Mouse (Mus musculus) right cerebral cortex, adult 18-20 months (tissue): Measurements from ENCODE around the gene Gm28042.

Source experiments
- DNase-seq: peaks from one replicate; pipeline ENCODE4 v3.0.0; 2022; ENCODE audit warnings: mixed read lengths

Gene Gm28042

GRCm38 (mm10) chr2:120026984-120027949, at the start of gene Gm28042, which contains the start of gene Jmjd7:
Gene Gm28042, plus strand, starts transcription at chr2:120027493.
Gene Jmjd7, plus strand, starts transcription at chr2:120027483.
- peak; percentile 92 for DNase-seq

- DNase-seq = no peak
Measured at GRCm38 (mm10) chr2:119980343-119980986, 46.8 kb upstream of the Gm28042 start.

- no peak for DNase-seq
Measured at GRCm38 (mm10) chr2:119981631-119982030, 45.7 kb upstream of the Gm28042 start.

- no peak for DNase-seq
Measured at GRCm38 (mm10) chr2:119985871-119986270, 41.4 kb upstream of the Gm28042 start.

- DNase-seq = no peak
Measured at GRCm38 (mm10) chr2:119986369-119986768, 40.9 kb upstream of the Gm28042 start.

GRCm38 (mm10) chr2:119987441-119987840, 39.9 kb upstream of the Gm28042 start:
- DNase-seq = no peak

DNA sequence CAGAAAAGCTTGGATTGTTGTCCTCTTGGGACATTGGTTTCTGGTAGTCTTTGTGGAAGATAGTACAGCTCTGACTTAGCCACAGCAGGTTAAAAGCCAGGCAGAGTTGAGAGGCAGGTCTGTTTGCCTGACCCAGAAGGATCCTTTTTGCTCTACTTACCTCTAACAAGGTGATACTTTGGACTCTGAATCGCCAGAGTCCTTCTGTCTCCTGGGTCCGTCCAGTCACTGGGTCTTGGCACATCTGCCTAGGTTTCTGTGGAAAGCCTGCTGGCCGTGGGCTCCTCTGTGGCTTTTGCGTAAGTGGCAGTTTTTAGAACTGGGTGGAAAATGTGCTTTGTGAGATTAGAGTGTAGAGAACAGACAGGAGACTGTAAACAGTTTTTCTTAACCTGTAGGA, 38.3 kb upstream of the Gm28042 start:
- no peak for DNase-seq

DNA sequence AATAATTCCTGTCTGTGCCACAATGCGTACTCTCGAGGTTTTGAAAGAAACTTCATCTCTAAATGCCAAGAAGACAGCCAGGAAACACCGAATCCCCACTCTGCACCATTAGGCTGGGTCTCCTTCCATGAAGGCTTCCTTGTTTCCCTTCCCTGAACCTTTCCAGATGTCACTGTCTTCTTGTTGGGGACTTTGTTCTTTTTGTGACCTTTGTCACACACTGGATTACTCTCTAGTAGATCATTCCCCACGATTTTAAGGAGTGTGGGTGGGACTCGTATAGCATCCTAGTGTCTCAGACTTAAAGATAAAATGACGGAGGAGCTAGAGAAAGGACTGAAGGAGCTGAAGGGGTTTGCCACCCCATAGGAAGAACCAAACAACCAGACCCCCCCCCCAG, 36.4 kb upstream of the Gm28042 start:
- no peak for DNase-seq

DNA sequence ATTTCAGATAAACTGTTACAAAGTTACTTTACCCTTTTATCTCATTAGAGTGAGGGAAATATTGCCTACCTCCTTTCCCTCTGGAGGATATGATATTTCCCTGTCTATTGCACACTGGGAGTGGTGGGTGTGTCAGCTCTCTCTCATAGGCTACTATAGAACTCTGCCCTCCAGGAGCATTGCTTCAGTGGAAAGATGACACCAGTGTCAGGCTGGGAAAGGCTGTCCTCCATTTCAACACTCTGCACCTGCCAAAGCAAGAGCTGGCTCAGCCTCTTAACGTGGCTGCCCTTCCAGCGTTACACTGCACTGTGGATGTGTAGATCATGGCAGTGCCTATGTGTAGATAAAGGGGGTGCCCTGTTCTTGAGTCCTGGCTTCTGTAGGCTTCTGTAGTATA, 34.9 kb upstream of the Gm28042 start:
- DNase-seq = no peak

DNA sequence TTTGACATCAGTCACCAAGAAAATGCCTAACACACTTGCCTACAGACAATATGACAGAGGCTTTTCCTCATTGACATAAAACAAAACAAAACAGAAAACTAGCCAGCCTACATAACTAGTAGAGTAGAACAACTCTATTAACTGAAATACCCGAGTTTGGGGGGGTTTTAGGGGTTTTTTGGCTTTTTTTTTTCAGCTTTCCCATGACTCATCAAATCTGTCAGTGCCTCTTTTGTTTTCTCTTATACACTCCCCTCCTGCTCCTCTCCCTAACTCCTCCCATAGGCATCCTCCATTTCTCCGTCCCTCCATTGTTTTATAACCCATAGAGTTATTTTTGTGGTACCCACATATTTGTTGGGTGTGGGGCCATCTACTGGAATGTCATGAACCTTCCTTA, 33.8 kb upstream of the Gm28042 start:
- DNase-seq = no peak

GRCm38 (mm10) chr2:119994839-119995238, 32.5 kb upstream of the Gm28042 start:
- DNase-seq = no peak

DNA sequence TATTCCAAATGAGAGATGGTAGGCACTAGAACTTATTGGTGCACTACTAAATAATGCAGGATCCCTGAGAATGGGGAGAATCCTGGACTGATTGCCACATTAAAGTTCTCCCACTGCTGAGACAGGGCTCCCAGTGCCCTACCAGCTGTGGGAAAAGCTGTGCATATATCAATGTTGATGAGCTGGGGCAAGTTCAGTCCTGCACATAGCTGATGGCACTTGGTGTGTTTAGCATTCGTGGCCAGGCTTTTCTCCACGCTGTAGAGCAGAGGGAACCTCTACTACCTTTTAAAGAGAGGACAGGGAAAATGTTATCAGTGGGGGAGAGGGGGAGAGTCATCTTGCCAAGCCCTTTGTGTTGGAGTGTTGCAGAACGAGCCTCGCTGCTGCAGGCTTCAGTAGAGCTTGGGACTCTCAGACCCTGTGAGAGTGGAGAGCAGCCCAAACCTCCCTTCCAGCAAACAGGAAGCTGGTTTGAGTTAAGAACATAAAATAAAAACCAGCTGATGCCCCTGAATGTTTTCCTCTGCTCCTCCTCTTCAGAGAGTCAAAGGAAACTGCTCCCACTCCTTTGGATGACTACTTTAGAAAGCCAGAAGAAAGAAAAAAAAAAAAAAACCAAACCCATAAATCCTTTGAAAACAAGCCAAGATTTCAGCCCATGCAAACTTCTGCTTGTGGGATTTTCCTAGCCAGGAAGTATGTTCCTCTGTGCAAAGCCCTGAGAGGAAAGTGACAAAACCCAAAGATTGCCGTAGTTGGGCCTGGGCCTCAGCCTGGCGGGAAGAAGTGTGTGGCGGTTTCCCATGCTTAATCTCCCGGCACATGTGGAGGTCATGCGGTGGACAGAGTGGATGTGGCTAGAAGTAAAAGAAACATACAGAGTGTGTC, 31.7 kb upstream of the Gm28042 start:
- peak; percentile 20 for DNase-seq

GRCm38 (mm10) chr2:119997354-119997753, 29.9 kb upstream of the Gm28042 start:
- no peak for DNase-seq

DNA sequence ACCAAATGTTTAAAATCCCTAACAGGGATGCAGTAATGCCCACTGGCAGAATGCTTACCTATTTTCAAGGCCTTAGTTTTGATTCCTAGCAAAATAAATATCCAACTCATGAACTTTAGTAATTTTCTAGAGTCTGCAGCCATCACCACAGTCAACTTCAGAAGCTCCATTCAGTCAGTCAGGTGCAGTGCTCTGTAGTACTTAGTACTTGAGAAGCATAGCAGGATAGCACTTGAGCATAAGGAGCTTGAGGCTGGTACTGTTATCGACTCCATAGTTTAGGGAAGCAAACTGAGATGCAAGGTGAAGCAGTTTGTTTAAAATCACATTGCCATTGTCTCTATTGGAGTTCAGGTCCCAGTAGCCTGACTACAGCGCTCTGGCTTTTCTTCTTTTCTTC, 27.6 kb upstream of the Gm28042 start:
- no peak for DNase-seq

GRCm38 (mm10) chr2:120000882-120001584, 26.3 kb upstream of the Gm28042 start:
- DNase-seq = no peak

- no peak for DNase-seq
Measured at GRCm38 (mm10) chr2:120001956-120002355, 25.3 kb upstream of the Gm28042 start.

DNA sequence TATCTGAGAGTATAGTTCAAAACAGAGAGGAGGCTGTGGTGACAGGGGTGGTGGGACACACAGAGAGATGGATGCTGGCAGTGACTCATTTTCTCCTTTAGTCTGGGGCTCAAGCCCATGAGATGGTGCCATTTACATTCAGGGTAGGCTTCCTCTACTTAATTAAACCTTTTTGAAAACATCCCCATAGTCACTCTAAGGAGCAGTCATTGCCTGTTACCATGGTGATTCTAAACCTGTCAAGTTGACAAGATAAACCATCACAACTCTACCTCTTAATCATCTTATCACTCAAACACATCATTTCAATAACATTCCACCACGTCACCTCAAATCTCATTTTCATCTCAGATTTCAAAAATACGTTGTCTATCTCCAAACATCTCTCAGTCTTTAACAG, 23.3 kb upstream of the Gm28042 start:
- DNase-seq = no peak

DNA sequence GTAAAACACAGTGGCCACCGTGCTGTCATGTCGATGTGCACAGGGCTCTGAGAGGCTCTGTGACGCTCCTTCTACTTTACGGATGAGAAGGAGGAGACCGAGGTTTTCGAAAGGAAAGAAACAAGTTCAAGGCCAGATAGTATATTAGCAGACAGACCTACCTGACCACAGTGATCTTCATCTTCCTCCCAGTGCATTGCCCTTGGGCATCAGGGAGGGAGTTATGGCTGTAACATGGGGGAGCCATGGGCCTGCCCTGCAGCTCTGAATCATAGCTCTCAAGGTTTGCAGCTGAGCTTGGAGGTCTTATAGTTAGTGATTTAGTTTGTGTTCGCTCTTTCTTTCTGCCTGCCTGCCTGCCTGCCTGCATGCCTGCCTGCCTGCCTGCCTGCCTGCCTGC, 20.6 kb upstream of the Gm28042 start:
- no peak for DNase-seq

- no peak for DNase-seq
Measured at GRCm38 (mm10) chr2:120007680-120008210, 19.5 kb upstream of the Gm28042 start.

GRCm38 (mm10) chr2:120008672-120009071, 18.6 kb upstream of the Gm28042 start:
- no peak for DNase-seq

DNA sequence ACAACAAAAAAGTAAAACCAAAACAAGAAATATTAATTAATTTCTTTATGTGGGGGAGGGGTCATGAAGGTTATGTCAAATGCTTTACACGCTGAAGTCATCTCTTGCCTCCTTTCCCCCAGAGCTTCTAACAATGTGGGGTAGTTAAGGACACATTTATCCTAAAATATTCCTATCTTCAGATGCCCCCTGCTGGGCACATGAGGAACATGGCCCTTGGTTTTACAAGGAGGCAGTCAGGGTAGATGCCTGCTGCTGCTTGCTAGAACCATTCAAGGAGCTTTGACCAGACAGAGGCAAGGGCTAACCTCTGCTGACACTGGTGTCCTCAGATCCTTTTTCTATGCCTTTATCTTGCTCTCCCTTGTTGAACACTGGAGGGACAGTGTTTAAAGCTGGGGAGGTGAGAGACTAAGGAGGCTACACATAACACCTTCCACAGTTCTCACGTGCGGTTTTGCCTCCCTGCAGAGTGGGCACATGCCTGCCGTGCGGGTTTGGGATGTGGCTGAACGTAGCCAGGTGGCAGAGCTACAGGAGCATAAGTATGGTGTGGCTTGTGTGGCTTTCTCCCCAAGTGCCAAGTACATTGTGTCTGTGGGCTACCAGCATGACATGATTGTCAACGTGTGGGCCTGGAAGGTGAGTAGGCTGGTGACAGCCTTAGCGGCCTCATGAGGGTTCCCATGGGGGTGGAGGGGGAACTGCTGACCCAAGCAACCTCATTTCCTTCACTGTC, 15.7 kb upstream of the Gm28042 start:
- peak; percentile 64 for DNase-seq
